9 mouse cellular contexts compared by ENCODE assay signal in the genomic region with DNA sequence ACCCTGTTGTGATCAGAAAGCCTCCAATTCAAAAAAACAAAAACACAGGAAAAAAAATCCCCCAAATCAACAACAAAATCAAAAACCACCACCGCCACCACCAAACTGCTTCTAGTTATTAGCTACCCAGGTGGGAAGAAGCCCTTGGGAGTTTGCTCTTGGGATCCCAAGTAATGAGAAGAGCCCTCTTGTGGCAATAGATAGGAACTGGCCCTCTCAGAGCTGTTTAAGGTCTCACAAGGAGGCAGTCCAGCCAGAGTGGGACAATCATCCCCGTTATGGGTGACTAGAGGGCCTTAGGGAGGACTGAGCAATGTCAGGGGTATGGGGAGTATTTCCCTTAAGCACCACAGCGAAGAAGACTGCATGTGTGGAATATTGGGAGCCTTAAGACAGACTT. TPM values are rescaled to one million over a fixed set of nuclear protein-coding genes. Genes with fewer than 3 reads are reported as not detected.
DNase-seq lines count a peak whose midpoint lies in the region; ATAC-seq and TF ChIP-seq lines count a peak whose summit lies in the region.
"Had no signal": no experiment of that assay in that cellular context is flagged by ENCODE, and none has a peak within 500 bp of the region (broad histone marks: within the 10 kb centered on the region; RNA-seq: fewer than 3 reads in every experiment).

No protein-coding gene starts in this region.

- no peak overlapping the region for H3K4me2 ChIP-seq in limb, embryonic 14.5 days (replicated peaks; ENCODE audit: low read depth, low read length, severe bottlenecking)

- no peaks in the 10 kb centered on the region for H3K9me3 ChIP-seq in ES-Bruce4 (replicated peaks; ENCODE audit: control insufficient read depth, insufficient read depth, low read length, poor library complexity, severe bottlenecking)
- 0 out of 2 replicates have a peak, but pooled peaks cover 3% of the 10 kb centered on the region for H3K9me3 ChIP-seq in limb, embryonic 14.5 days (ENCODE audit: control insufficient read depth, low read length)

- H3K36me3 ChIP-seq in ES-Bruce4 (ENCODE audit: control insufficient read depth, insufficient read depth, low read length, poor library complexity, severe bottlenecking): no peaks in the 10 kb centered on the region
- H3K36me3 ChIP-seq in limb, embryonic 14.5 days (ENCODE audit: control insufficient read depth, insufficient read depth, low read length): no peaks in the 10 kb centered on the region

- no peak overlapping the region for H3K9ac ChIP-seq in ES-Bruce4 (ENCODE audit: low read depth, poor library complexity, severe bottlenecking)
- H3K9ac ChIP-seq in limb, embryonic 14.5 days (ENCODE audit: low read depth, low read length, severe bottlenecking): no peak overlapping the region

- DNase-seq in layer of hippocampus, adult 11-12 months (ENCODE audit: low spot score): peak; percentile 62
- no peak for DNase-seq in layer of hippocampus, postnatal 25 days (ENCODE audit: extremely low spot score in 1 of 2, low spot score in 1 of 2)
- peak; percentile 32 to 53 for DNase-seq in adrenal gland, postnatal 36 days
- peak; percentile 70 for DNase-seq in limb, embryonic 14.5 days (ENCODE audit: low spot score)
- peak; percentile 36 for DNase-seq in thymus, postnatal 25 days

- 0 out of 2 replicates have a peak, but pooled peaks have one; percentile 60 for ATAC-seq in erythroblast, adult 5-6 weeks (replicated peaks; ENCODE audit: low FRiP score, poor library complexity, severe bottlenecking)
- ATAC-seq in limb, embryonic 14.5 days (ENCODE audit: low FRiP score, low read depth): no peak
- no peak for ATAC-seq in activated CD4-positive, CD25-positive, alpha-beta regulatory T cell, adult 4 months

- no peaks in the 10 kb centered on the region for H3K27me3 ChIP-seq in ES-Bruce4 (ENCODE audit: control insufficient read depth, insufficient read depth, low read length, poor library complexity, severe bottlenecking)
- H3K27me3 ChIP-seq in limb, embryonic 14.5 days (ENCODE audit: control insufficient read depth, insufficient read depth, low read length): no peaks in the 10 kb centered on the region

- no peaks in the 10 kb centered on the region for H3K4me1 ChIP-seq in ES-Bruce4 (ENCODE audit: control insufficient read depth, insufficient read depth, low read length)
- no peaks in the 10 kb centered on the region for H3K4me1 ChIP-seq in limb, embryonic 14.5 days (ENCODE audit: control insufficient read depth, insufficient read depth, low read length)

- peak; percentile 40 for TF ChIP-seq CTCF in ES-Bruce4 (IDR thresholded peaks at IDR 0.05; ENCODE audit: low read depth, low read length)

- no peak overlapping the region for H3K4me3 ChIP-seq in ES-Bruce4 (ENCODE audit: low read depth, low read length)
- no peak overlapping the region for H3K4me3 ChIP-seq in limb, embryonic 14.5 days (replicated peaks; ENCODE audit: low read length)
- H3K4me3 ChIP-seq: myocyte had no signal

- 35% methylated on average over 3 of the region's 3 CpGs for WGBS in limb, embryonic 14.5 days

- no peak for TF ChIP-seq POLR2A in ES-Bruce4 (IDR thresholded peaks at IDR 0.05; ENCODE audit: insufficient read depth, low read length)
- no peak for TF ChIP-seq POLR2A in limb, embryonic 14.5 days (IDR thresholded peaks at IDR 0.05; ENCODE audit: borderline replicate concordance, extremely low read depth, insufficient read depth, insufficient read length)

- H3K27ac ChIP-seq in ES-Bruce4 (ENCODE audit: insufficient read depth, low read length): no peak overlapping the region
- H3K27ac ChIP-seq in limb, embryonic 14.5 days (replicated peaks; ENCODE audit: low read depth, low read length): no peak overlapping the region

- no peak for TF ChIP-seq EP300 in ES-Bruce4 (IDR thresholded peaks at IDR 0.05; ENCODE audit: insufficient read depth, low read depth, low read length)

RNA-seq across cellular contexts. Expression of gene Kctd19, which starts 15.6 kb away (rescaled TPM):
- not detected for total RNA-seq in layer of hippocampus, postnatal 25 days (2021)
- polyA plus RNA-seq in ES-Bruce4 (2011; ENCODE audit: insufficient read depth, insufficient read length, low read depth, missing spikeins): 2.4 and 3.7 TPM in 2 replicates
- total RNA-seq in adrenal gland, postnatal 36 days (2021): not detected
- total RNA-seq in erythroblast, adult 5-6 weeks (2015; ENCODE audit: low replicate concordance): not detected in 2 replicates
- not detected in 2 replicates for total RNA-seq in erythroblast, adult 5-6 weeks (2017; ENCODE audit: low replicate concordance)
- 0.04 TPM in 1 of 2 replicates, not detected in the other for polyA plus RNA-seq in limb, embryonic 14.5 days (2012; rRNA removed)
- 0.18 TPM in 1 of 2 replicates, not detected in the other for polyA plus RNA-seq in limb, embryonic 14.5 days (2014; fragmentation: Nextera tagmentation; extraction: Ambion mirVana)
- not detected for polyA plus RNA-seq in activated CD4-positive, CD25-positive, alpha-beta regulatory T cell, adult 4 months (2017; shearing (Covaris generic))
- polyA plus RNA-seq: myocyte had no signal

RNA-seq across cellular contexts. Expression of gene Lrrc36, which starts 15.6 kb away (rescaled TPM):
- under 1 TPM; 0.34 to 0.59 TPM for total RNA-seq in layer of hippocampus, postnatal 25 days (2021)
- 0.35 and 1.3 TPM in 2 replicates for polyA plus RNA-seq in ES-Bruce4 (2011; ENCODE audit: insufficient read depth, insufficient read length, low read depth, missing spikeins)
- total RNA-seq in adrenal gland, postnatal 36 days (2021): 1 to 10 TPM; 2.4 to 2.8 TPM
- total RNA-seq in erythroblast, adult 5-6 weeks (2015; ENCODE audit: low replicate concordance): 0.96 TPM in 1 of 2 replicates, not detected in the other
- 0.56 and 0.85 TPM in 2 replicates for total RNA-seq in erythroblast, adult 5-6 weeks (2017; ENCODE audit: low replicate concordance)
- 0.84 and 1.0 TPM in 2 replicates for polyA plus RNA-seq in limb, embryonic 14.5 days (2012; rRNA removed)
- 0.58 and 0.62 TPM in 2 replicates for polyA plus RNA-seq in limb, embryonic 14.5 days (2014; fragmentation: Nextera tagmentation; extraction: Ambion mirVana)
- polyA plus RNA-seq in activated CD4-positive, CD25-positive, alpha-beta regulatory T cell, adult 4 months (2017; shearing (Covaris generic)): not detected
- polyA plus RNA-seq: myocyte had no signal

RNA-seq across cellular contexts. Expression of gene Plekhg4, which starts 24.7 kb away (rescaled TPM):
- total RNA-seq in layer of hippocampus, postnatal 25 days (2021): 1 to 10 TPM in 1 of 2 experiments, under 1 TPM in 1; 0.49 to 1.1 TPM
- polyA plus RNA-seq in ES-Bruce4 (2011; ENCODE audit: insufficient read depth, insufficient read length, low read depth, missing spikeins): 2.6 and 3.2 TPM in 2 replicates
- total RNA-seq in adrenal gland, postnatal 36 days (2021): 1 to 10 TPM in 1 of 2 experiments, under 1 TPM in 1; 0.23 to 1.4 TPM
- total RNA-seq in erythroblast, adult 5-6 weeks (2015; ENCODE audit: low replicate concordance): not detected in 2 replicates
- total RNA-seq in erythroblast, adult 5-6 weeks (2017; ENCODE audit: low replicate concordance): not detected in 2 replicates
- 3.9 and 5.5 TPM in 2 replicates for polyA plus RNA-seq in limb, embryonic 14.5 days (2012; rRNA removed)
- polyA plus RNA-seq in limb, embryonic 14.5 days (2014; fragmentation: Nextera tagmentation; extraction: Ambion mirVana): 0.55 and 1.2 TPM in 2 replicates
- under 1 TPM in 1 of 2 experiments, not detected in 1; 0.20 TPM for polyA plus RNA-seq in activated CD4-positive, CD25-positive, alpha-beta regulatory T cell, adult 4 months (2017; shearing (Covaris generic))

RNA-seq across cellular contexts. Expression of gene Slc9a5, which starts 49.1 kb away (rescaled TPM):
- 10 to 100 TPM; 12.5 to 13.4 TPM for total RNA-seq in layer of hippocampus, postnatal 25 days (2021)
- 13.7 and 14.7 TPM in 2 replicates for polyA plus RNA-seq in ES-Bruce4 (2011; ENCODE audit: insufficient read depth, insufficient read length, low read depth, missing spikeins)
- under 1 TPM; 0.76 to 0.99 TPM for total RNA-seq in adrenal gland, postnatal 36 days (2021)
- total RNA-seq in erythroblast, adult 5-6 weeks (2015; ENCODE audit: low replicate concordance): 1.7 TPM in 1 of 2 replicates, not detected in the other
- not detected in 2 replicates for total RNA-seq in erythroblast, adult 5-6 weeks (2017; ENCODE audit: low replicate concordance)
- polyA plus RNA-seq in limb, embryonic 14.5 days (2012; rRNA removed): 43.5 and 58.8 TPM in 2 replicates
- polyA plus RNA-seq in limb, embryonic 14.5 days (2014; fragmentation: Nextera tagmentation; extraction: Ambion mirVana): 5.6 and 6.5 TPM in 2 replicates
- under 1 TPM; 0.24 to 0.44 TPM for polyA plus RNA-seq in activated CD4-positive, CD25-positive, alpha-beta regulatory T cell, adult 4 months (2017; shearing (Covaris generic))

RNA-seq across cellular contexts. Expression of gene Fhod1, which starts 50.0 kb away (rescaled TPM):
- total RNA-seq in layer of hippocampus, postnatal 25 days (2021): 1 to 10 TPM; 1.7 to 2.8 TPM
- 13.0 and 15.4 TPM in 2 replicates for polyA plus RNA-seq in ES-Bruce4 (2011; ENCODE audit: insufficient read depth, insufficient read length, low read depth, missing spikeins)
- total RNA-seq in adrenal gland, postnatal 36 days (2021): 10 to 100 TPM; 11.9 to 14.4 TPM
- 0.19 and 3.8 TPM in 2 replicates for total RNA-seq in erythroblast, adult 5-6 weeks (2015; ENCODE audit: low replicate concordance)
- 0.56 and 1.0 TPM in 2 replicates for total RNA-seq in erythroblast, adult 5-6 weeks (2017; ENCODE audit: low replicate concordance)
- 24.4 and 30.7 TPM in 2 replicates for polyA plus RNA-seq in limb, embryonic 14.5 days (2012; rRNA removed)
- 2.7 and 2.8 TPM in 2 replicates for polyA plus RNA-seq in limb, embryonic 14.5 days (2014; fragmentation: Nextera tagmentation; extraction: Ambion mirVana)
- 1 to 10 TPM; 2.9 to 3.1 TPM for polyA plus RNA-seq in activated CD4-positive, CD25-positive, alpha-beta regulatory T cell, adult 4 months (2017; shearing (Covaris generic))

Comparison
In these comparisons a context has a peak if more than half of its experiments do, and no peak if none do; other contexts are left out.
1. DNase-seq: peak in layer of hippocampus, adult 11-12 months (single experiment), adrenal gland, postnatal 36 days (2 of 2), limb, embryonic 14.5 days (single experiment) and thymus, postnatal 25 days (single experiment); none in layer of hippocampus, postnatal 25 days (0 of 2).